ENCODE assay signal across 8 mouse cellular contexts in genomic region chr7:125899036-125899435, GRCm38 (mm10).
DNase-seq lines count a peak whose midpoint lies in the region; ATAC-seq lines count a peak whose summit lies in the region.

No protein-coding gene starts in this region.

- intact Hi-C loops in left cerebral cortex, postnatal 4 days (cut with DNase I), result no loop called here
- intact Hi-C loops in gastrocnemius, postnatal 36 days (cut with DNase I), result no loop called here

- no peaks in the 10 kb centered on the region for H3K27me3 ChIP-seq in hindbrain, embryonic 13.5 days

- H3K9ac ChIP-seq in hindbrain, embryonic 13.5 days, result no peak overlapping the region

- peaks cover 8% of the 10 kb centered on the region for H3K4me1 ChIP-seq in hindbrain, embryonic 13.5 days (replicated peaks)

- H3K9me3 ChIP-seq in hindbrain, embryonic 13.5 days, result no peaks in the 10 kb centered on the region

- H3K27ac ChIP-seq in hindbrain, embryonic 13.5 days, result no peak overlapping the region

- H3K4me2 ChIP-seq in hindbrain, embryonic 13.5 days, result no peak overlapping the region

- 56% methylated on average over 7 of the region's 7 CpGs for WGBS in hindbrain, embryonic 13.5 days

- no peaks in the 10 kb centered on the region for H3K36me3 ChIP-seq in hindbrain, embryonic 13.5 days

- peak; percentile 81 for DNase-seq in left cerebral cortex, adult 11 months (ENCODE audit: low spot score)
- no peak for DNase-seq in left cerebral cortex, postnatal 4 days
- DNase-seq in c-Kit-positive CD71-negative TER-119-negative erythroid progenitor cells, embryonic 14.5 days (ENCODE audit: low read depth), result peak; percentile 33
- peak; percentile 36 to 46 for DNase-seq in gastrocnemius, postnatal 36 days
- peak; percentile 37 to 54 for DNase-seq in kidney, postnatal 4 days
- DNase-seq in lung, postnatal 36 days, result peak; percentile 77

- no peak overlapping the region for H3K4me3 ChIP-seq in hindbrain, embryonic 13.5 days

- ATAC-seq in megakaryocyte-erythroid progenitor cell, adult 5-6 weeks (replicated peaks; ENCODE audit: low FRiP score, low TSS enrichment, poor library complexity, severe bottlenecking), result no peak
- ATAC-seq in hindbrain, embryonic 13.5 days (ENCODE audit: low FRiP score), result no peak
